Mouse (Mus musculus) right cerebral cortex, postnatal 4 days (tissue): Measurements from ENCODE around the gene Dock9.
"Not testable (repeated sequence)": the region's sequence is repeated elsewhere in the genome, so short reads cannot be mapped to it uniquely, and the experiment has no call there.

Source experiments
- DNase-seq: peaks from one replicate; pipeline ENCODE4 v3.0.0-alpha.2; 2022

Gene Dock9

DNA sequence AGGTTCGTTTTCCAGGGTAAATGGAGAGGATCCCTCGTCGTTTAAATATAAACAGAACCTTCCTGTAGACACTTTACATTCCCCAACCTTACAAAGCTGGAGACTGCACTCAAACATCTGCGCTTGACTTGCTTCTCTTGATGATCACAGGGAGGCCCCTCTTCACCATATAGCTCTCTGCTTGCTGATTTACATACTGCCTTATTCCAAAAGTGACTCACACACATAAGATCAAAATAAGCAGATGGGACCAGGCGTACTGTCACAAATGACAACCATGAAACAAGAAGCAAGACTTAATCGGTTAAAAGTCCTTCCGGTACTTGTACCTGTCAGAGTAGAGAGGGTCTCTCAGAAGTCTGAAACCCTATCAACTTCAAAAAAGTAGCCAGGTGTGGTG is 63.4 kb downstream of the Dock9 start:
- DNase-seq: no peak

GRCm38 (mm10) chr14:121733694-121734093 is 63.9 kb downstream of the Dock9 start:
- no peak for DNase-seq

GRCm38 (mm10) chr14:121732196-121732595 is 65.4 kb downstream of the Dock9 start:
- DNase-seq: no peak

- DNase-seq: no peak
These were observed 65.9 kb downstream of the Dock9 start for GRCm38 (mm10) chr14:121731688-121732168.

GRCm38 (mm10) chr14:121730966-121731365 is 66.7 kb downstream of the Dock9 start:
- DNase-seq: no peak

GRCm38 (mm10) chr14:121727996-121728395 is 69.6 kb downstream of the Dock9 start:
- no peak for DNase-seq

- no peak for DNase-seq
These were observed 73.1 kb downstream of the Dock9 start for GRCm38 (mm10) chr14:121724501-121724900.

DNA sequence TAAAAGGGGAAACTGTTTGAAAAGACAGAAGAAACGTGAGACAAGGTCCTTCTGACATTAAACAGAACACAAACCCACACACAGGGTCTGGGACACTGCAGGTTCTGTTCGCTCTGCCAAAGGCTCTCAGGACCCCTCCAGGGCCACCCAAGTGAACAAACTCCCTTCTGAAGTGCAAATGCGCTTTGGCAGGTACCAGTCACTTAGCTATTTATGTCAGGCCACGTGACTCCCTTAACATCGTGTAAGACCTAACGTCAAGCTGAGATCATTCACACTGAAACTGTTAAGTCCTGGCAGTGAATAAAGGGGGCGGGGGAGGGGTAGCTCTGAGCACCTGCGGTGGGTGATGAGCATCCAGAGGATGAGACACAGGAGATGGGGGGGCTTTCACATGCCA is 74.9 kb downstream of the Dock9 start:
- DNase-seq: no peak

- DNase-seq: no peak
These were observed 76.2 kb downstream of the Dock9 start for GRCm38 (mm10) chr14:121721431-121721830.

- DNase-seq: no peak
These were observed 77.7 kb downstream of the Dock9 start for GRCm38 (mm10) chr14:121719638-121720601.

DNA sequence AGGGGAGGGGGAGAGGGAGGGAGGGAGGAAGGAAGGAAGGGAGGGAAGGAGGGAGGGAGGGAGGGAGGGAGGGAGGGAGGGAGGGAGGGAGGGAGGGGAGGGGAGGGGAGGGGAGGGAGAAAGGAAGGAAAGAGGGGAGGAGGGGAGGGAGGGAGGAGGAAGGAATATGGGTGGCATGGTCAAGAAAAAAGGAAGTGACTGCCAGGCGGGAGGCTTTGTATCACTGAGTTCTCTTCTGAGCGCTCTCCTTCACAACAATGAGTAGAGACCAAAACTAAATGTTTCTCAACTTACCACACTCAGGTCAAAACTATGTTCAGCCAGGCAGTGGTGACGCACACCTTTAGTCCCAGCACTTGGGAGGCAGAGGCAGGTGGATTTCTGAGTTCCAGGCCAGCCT is 82.8 kb downstream of the Dock9 start:
- not testable (repeated sequence) for DNase-seq

DNA sequence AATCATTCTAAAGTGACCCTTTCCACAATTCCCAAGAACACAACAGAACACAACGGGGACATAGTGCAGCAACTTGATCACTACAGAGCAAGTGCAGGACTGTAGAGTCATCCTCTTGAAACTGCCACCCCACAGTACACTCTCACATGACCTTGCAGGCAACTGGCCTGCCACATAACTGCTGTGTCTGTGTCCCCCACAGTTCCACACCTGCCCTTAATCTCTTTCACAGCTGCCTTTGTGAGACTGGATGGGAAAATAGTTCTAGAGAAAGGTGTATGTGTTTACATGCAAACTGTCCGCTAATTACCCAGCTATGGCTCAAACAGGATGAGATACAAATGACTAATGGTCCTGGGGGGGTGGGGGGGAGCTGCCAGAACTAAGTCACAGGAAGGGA is 83.4 kb downstream of the Dock9 start:
- DNase-seq: no peak

- no peak for DNase-seq
These were observed 83.8 kb downstream of the Dock9 start for GRCm38 (mm10) chr14:121713830-121714197.

GRCm38 (mm10) chr14:121713166-121713829 is 84.3 kb downstream of the Dock9 start:
- DNase-seq: no peak

DNA sequence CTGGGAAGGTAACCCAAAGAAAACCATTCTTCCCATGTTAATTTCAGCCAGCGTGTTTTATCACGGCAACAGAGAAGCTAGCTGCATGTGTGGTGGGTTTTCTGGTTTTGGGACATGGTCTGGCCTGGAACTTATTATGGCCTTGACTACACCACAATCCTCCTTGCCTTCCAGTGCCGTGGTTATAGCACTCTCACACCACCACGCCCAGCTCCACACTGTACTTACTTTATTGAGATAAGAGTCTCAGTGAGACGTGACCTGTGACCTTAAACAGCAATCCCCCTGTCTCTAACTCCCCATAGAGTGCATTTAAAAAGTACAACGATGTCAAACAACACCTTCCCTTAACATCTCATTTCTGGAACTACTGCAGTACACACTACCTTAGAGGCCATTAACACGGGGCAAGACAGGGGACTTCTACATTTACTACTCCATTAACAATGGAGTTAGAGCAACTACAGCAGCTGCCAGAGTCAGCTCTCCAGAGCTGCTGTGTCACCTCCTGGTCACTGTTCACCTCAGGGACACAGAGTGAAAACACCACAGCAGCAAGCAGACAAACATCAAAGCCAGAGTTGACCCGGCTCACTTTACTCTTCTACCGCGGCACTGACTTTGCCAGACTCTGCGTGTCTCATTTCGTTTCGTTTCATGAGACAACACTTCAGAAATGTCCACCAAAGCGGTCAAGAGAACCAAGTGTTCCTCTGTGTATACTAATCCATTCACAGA is 86.4 kb downstream of the Dock9 start:
- DNase-seq: no peak

DNA sequence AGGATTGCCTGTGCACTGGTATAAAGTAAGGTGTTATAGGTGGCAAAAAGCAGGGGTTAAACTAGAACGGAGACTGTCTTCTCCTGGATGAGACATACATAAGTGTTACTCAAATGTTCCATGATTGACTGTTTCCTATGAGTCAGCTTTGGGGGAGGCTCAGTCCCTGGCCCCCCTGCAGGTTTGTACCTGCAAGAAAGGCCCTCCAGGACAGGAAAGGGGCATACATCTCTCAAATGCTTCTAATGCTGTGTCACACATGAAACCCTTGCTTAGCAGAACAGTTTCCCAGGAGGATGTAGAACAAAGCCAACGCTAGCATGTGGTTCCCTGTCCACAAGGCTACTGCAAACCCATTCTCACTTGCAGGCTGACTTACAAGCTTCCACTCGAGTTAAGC is 87.5 kb downstream of the Dock9 start:
- DNase-seq: no peak

DNA sequence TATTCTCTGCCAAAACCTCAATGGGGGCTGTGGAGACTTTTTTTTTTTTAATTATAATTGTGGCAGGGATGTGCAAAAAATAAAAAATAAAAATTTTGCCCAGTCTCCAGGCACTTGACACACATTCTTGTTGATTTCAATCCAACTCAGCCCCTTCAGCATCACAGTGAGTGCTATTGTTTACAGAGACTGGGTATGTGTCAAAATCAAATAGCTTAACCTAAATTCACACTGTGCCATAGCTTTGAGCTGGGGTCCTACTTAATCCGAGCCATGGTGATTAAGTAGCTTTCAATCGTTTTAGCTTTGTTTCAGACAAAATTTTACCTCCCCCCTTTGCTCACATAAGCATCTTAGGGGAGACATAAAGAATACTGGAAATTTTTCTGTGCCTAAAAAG is 89.4 kb downstream of the Dock9 start:
- DNase-seq: no peak

GRCm38 (mm10) chr14:121706482-121706901 is 91.1 kb downstream of the Dock9 start:
- no peak for DNase-seq

DNA sequence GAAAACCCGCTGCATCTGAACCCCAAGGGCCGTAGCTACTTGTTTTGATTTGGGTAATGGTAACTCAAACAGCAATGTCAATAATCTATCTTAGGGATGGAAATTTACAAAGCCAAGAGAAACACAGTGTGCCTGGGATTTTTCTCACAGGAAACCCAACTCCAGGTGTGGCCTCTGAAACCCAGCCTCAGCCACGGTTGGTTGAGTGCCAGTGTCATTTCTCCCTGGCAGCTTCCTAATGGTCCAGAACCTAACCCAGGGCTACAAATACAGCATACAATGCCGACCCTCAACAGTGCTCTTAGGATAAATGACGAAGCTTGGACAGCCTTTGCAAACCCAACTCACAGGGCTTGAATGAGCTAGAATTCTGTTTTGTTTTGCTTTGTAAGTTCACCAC is 92.0 kb downstream of the Dock9 start:
- no peak for DNase-seq

DNA sequence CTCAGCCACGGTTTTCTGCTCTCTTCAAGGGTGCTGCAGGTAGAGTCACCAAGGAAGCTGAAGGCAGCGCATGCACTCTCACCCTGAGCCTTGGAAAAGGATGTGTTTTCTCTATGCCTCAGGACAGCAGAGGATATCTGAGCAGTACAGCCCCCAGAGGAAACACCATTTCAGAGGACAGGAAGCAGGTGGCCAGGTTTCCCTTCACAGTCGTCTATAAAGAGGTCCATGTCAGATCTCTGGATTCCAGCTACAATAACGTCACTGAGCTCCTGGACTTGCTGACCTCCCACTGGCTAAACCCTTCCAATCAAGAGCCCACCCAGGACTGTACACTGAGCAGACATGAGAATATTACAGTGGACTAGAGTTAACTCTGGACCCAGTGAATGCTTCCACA is 95.1 kb downstream of the Dock9 start:
- DNase-seq: no peak

DNA sequence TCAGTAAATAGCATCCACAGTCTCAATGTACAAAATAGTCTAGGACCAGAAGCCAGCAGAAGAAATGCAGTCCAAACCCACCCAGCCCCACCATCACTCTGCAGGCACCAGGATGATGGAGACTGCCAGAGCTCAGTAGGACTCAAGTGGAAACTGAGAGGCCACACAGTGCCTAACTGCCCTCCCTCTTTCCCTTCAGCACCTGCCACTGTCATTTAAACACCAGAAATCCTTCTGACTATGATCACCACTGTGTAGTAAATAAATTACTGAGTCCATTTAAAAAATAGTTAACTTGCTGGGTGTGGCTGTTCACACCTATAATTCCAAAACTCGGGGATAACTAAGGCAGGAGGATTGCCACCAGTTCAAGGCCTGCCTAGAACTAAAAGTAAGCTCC is 97.6 kb downstream of the Dock9 start:
- no peak for DNase-seq

DNA sequence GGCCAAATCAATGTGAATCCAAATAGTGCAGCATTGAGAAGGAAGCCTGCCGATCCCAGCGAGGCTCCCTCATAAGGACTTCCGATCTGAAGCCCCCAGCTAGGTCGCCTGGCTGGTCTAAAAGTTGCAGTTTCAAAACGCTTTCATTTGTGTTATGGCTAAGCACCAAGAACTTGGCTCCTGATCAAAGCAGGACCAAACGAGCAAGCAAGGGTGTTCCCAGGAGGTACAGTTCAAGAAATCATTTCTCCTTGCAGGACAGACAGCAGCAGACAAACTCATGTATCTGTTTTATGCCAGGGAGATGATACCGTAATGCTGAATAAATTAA is 99.1 kb downstream of the Dock9 start:
- DNase-seq: no peak
